In the genomic region with DNA sequence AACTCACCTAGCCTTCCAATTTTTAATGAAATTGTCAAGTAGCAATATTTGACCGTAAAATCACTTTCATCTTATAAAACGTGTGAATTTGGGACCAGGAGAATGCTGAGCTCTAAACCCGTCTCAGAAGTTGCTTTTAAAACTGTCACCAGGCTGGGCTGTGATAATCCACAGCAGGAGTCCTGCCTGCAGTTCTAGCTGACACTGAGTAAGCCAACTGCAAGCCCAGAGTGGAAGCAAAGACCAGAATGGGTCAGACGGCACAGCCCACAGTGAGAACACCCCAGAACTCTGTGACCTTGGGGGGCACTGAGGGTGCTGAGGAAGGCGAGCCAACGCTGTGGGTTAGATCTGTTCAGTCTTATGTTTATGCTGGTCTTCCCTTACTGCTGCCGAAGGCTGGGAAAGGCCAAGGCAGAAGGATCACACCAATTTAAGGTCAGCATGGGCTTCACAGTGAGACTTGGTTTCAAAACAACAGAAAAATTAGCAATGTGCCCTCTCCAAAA, we compare ENCODE assay signal across 17 mouse cellular contexts.
DNase-seq lines count a peak whose midpoint lies in the region; TF ChIP-seq lines count a peak whose summit lies in the region.
"Had no signal": no experiment of that assay in that cellular context is flagged by ENCODE, and none has a peak within 500 bp of the region (broad histone marks: within the 10 kb centered on the region; RNA-seq: fewer than 3 reads in every experiment).

No protein-coding gene starts in this region.

- no peaks in the 10 kb centered on the region for H3K4me1 ChIP-seq in lung, adult 2 months (ENCODE audit: control insufficient read depth, insufficient read depth, low read length)
- H3K4me1 ChIP-seq: embryonic facial prominence, embryonic 12.5 days; embryonic facial prominence, embryonic 15.5 days; hindbrain, embryonic 15.5 days had no signal

- H3K4me3 ChIP-seq in lung, adult 2 months (replicated peaks; ENCODE audit: extremely low read depth, low read depth, low read length): no peak overlapping the region
- H3K4me3 ChIP-seq: embryonic facial prominence, embryonic 12.5 days; embryonic facial prominence, embryonic 15.5 days; gastrocnemius, adult 2 months; hindbrain, embryonic 12.5 days; hindbrain, embryonic 15.5 days had no signal

- TF ChIP-seq POLR2A in lung, adult 2 months (IDR thresholded peaks at IDR 0.05; ENCODE audit: borderline replicate concordance, extremely low read depth, low read depth, low read length): no peak

- peak; percentile 33 for DNase-seq in cerebellum, adult 11-12 months
- DNase-seq in cerebellum, postnatal 14 days: no peak
- peak; percentile 18 for DNase-seq in lung, postnatal 10 days
- no peak for DNase-seq in lung, adult 2 months
- peak; percentile 43 for DNase-seq in brain, adult 2 months (ENCODE audit: low read depth, low spot score)
- DNase-seq in kidney, adult 9 months: no peak
- DNase-seq: adrenal gland, adult 8-10 months; adrenal gland, postnatal 36 days; cerebellum, adult 11 months; forebrain, postnatal 0 days; gastrocnemius, adult 2 months; gastrocnemius, postnatal 14 days; heart, adult 11 months had no signal

- 75% methylated on average over 7 of the region's 7 CpGs for WGBS in lung, adult 2 months

- TF ChIP-seq CTCF in lung, adult 2 months (IDR thresholded peaks at IDR 0.05; ENCODE audit: insufficient read depth, low read length): no peak

Comparison
In these comparisons a context has a peak if more than half of its experiments do, and no peak if none do; other contexts are left out.
1. DNase-seq: peak in cerebellum, adult 11-12 months (single experiment), lung, postnatal 10 days (single experiment) and brain, adult 2 months (single experiment); none in cerebellum, postnatal 14 days (0 of 2), lung, adult 2 months (single experiment) and kidney, adult 9 months (single experiment).